Mouse (Mus musculus) stomach, embryonic 15.5 days (tissue): ENCODE results near the gene Vps41. TPM values are rescaled to one million over a fixed set of nuclear protein-coding genes. Genes with fewer than 3 reads are reported as not detected.

Experiments
- ATAC-seq: fragments of 200-750 bp; cut with Nextera tagmentation; 2 replicates; pipeline ENCODE4 v1.8.0; 2017; ENCODE audit warnings: low read depth, moderate number of reproducible peaks, moderate TSS enrichment; ENCODE audit not compliant: insufficient read depth, low FRiP score
- H3K27ac ChIP-seq: fragments of 300-500 bp; sonication (generic); 2 replicates; pipeline ENCODE4 v1.5.1; 2015; ENCODE audit warnings: mild to moderate bottlenecking, inconsistent platforms
- H3K27me3 ChIP-seq: fragments of 300-500 bp; sonication (generic); replicated peaks from 2 replicates; pipeline ENCODE4 v1.6.1; 2015; ENCODE audit warnings: inconsistent platforms
- H3K36me3 ChIP-seq: fragments of 300-500 bp; sonication (generic); 2 replicates; pipeline ENCODE4 v1.6.1; 2015; ENCODE audit warnings: inconsistent platforms
- H3K4me1 ChIP-seq: fragments of 300-500 bp; sonication (generic); 2 replicates; pipeline ENCODE4 v1.6.1; 2015; ENCODE audit warnings: inconsistent platforms
- H3K4me2 ChIP-seq: fragments of 300-500 bp; sonication (generic); 2 replicates; pipeline ENCODE4 v1.6.1; 2015; ENCODE audit warnings: mild to moderate bottlenecking, inconsistent platforms
- H3K4me3 ChIP-seq: fragments of 300-500 bp; sonication (generic); replicated peaks from 2 replicates; pipeline ENCODE4 v1.5.1; 2015; ENCODE audit warnings: inconsistent platforms
- H3K9ac ChIP-seq: fragments of 300-500 bp; sonication (generic); 2 replicates; pipeline ENCODE4 v1.6.1; 2015; ENCODE audit warnings: inconsistent platforms
- H3K9me3 ChIP-seq: fragments of 300-500 bp; sonication (generic); 2 replicates; pipeline ENCODE4 v1.6.1; 2016; ENCODE audit warnings: inconsistent platforms
- WGBS: fragments of 180-500 bp; shearing (Covaris S2); methylation state at CpG from one replicate; pipeline ENCODE4 v1.1.7; 2015; 5-methylcytosine and 5-hydroxymethylcytosine counted together
- polyA plus RNA-seq: library from polyadenylated mRNA; unstranded; fragments of >200 nt; fragmentation: Nextera tagmentation; extraction: Ambion mirVana; gene quantifications from 2 replicates; pipeline ENCODE4 v1.2.1, GENCODE M21; 2015

Vps41 gene
- polyA plus RNA-seq, 1 experiment from 2014 or later: 54.0 TPM

GRCm38 (mm10) chr13:18767893-18768292 is 50.8 kb downstream of the Vps41 start:
- no peaks in the 10 kb centered on the region for H3K9me3 ChIP-seq
- no peak overlapping the region for H3K4me3 ChIP-seq
- WGBS: 24% methylated on average over 2 of the region's 2 CpGs
- no peak overlapping the region for H3K27ac ChIP-seq
- ATAC-seq: no peak
- H3K9ac ChIP-seq: no peak overlapping the region
- H3K4me1 ChIP-seq: no peaks in the 10 kb centered on the region
- no peaks in the 10 kb centered on the region for H3K27me3 ChIP-seq
- H3K4me2 ChIP-seq: no peak overlapping the region
- H3K36me3 ChIP-seq: no peaks in the 10 kb centered on the region

GRCm38 (mm10) chr13:18768495-18768894 is 51.4 kb downstream of the Vps41 start:
- 61% methylated on average over 3 of the region's 3 CpGs for WGBS
- Histone ChIP-seq H3K4me3 (no peak overlapping the region), H3K27me3 (no peaks in the 10 kb centered on the region), H3K9me3 (no peaks in the 10 kb centered on the region), H3K4me2 (no peak overlapping the region), H3K4me1 (no peaks in the 10 kb centered on the region), H3K9ac (no peak overlapping the region), H3K36me3 (no peaks in the 10 kb centered on the region), H3K27ac (no peak overlapping the region)
- ATAC-seq: no peak

GRCm38 (mm10) chr13:18773437-18774198 is 56.5 kb downstream of the Vps41 start:
- no peaks in the 10 kb centered on the region for H3K4me1 ChIP-seq
- H3K27ac ChIP-seq: no peak overlapping the region
- no peaks in the 10 kb centered on the region for H3K27me3 ChIP-seq
- no peaks in the 10 kb centered on the region for H3K9me3 ChIP-seq
- no peaks in the 10 kb centered on the region for H3K36me3 ChIP-seq
- no peak overlapping the region for H3K4me2 ChIP-seq
- H3K9ac ChIP-seq: no peak overlapping the region
- 77% methylated on average over 8 of the region's 8 CpGs for WGBS
- no peak overlapping the region for H3K4me3 ChIP-seq
- no peak for ATAC-seq

GRCm38 (mm10) chr13:18781250-18781649 is 64.2 kb downstream of the Vps41 start:
- Histone ChIP-seq H3K4me3 (no peak overlapping the region), H3K4me1 (no peaks in the 10 kb centered on the region), H3K27me3 (no peaks in the 10 kb centered on the region), H3K4me2 (no peak overlapping the region), H3K27ac (no peak overlapping the region), H3K9ac (no peak overlapping the region), H3K36me3 (no peaks in the 10 kb centered on the region), H3K9me3 (no peaks in the 10 kb centered on the region)
- no peak for ATAC-seq
- whole genome bisulfite sequencing: 59% methylated on average over 2 of the region's 2 CpGs

GRCm38 (mm10) chr13:18785702-18786101 is 68.6 kb downstream of the Vps41 start:
- no peak for ATAC-seq
- no peaks in the 10 kb centered on the region for H3K36me3 ChIP-seq
- H3K9me3 ChIP-seq: no peaks in the 10 kb centered on the region
- 67% methylated on average over 1 of the region's 1 CpGs for WGBS
- no peak overlapping the region for H3K4me3 ChIP-seq
- H3K9ac ChIP-seq: no peak overlapping the region
- no peaks in the 10 kb centered on the region for H3K27me3 ChIP-seq
- no peaks in the 10 kb centered on the region for H3K4me1 ChIP-seq
- H3K4me2 ChIP-seq: no peak overlapping the region
- no peak overlapping the region for H3K27ac ChIP-seq

- no peak overlapping the region for H3K9ac ChIP-seq
- H3K4me1 ChIP-seq: no peaks in the 10 kb centered on the region
- H3K9me3 ChIP-seq: no peaks in the 10 kb centered on the region
- no peak overlapping the region for H3K4me3 ChIP-seq
- no peak overlapping the region for H3K4me2 ChIP-seq
- WGBS: 83% methylated on average over 4 of the region's 4 CpGs
- no peak for ATAC-seq
- H3K27ac ChIP-seq: no peak overlapping the region
- H3K36me3 ChIP-seq: no peaks in the 10 kb centered on the region
- H3K27me3 ChIP-seq: no peaks in the 10 kb centered on the region
Observed at GRCm38 (mm10) chr13:18788040-18788439, 71.0 kb downstream of the Vps41 start.

- Histone ChIP-seq H3K4me3 (no peak overlapping the region), H3K27ac (no peak overlapping the region), H3K36me3 (no peaks in the 10 kb centered on the region), H3K27me3 (no peaks in the 10 kb centered on the region), H3K9ac (no peak overlapping the region), H3K4me1 (no peaks in the 10 kb centered on the region), H3K9me3 (no peaks in the 10 kb centered on the region), H3K4me2 (no peak overlapping the region)
- WGBS: 50% methylated on average over 2 of the region's 2 CpGs
- ATAC-seq: no peak
Observed at GRCm38 (mm10) chr13:18788689-18789088, 71.6 kb downstream of the Vps41 start.

GRCm38 (mm10) chr13:18789662-18790061 is 72.6 kb downstream of the Vps41 start:
- no peaks in the 10 kb centered on the region for H3K27me3 ChIP-seq
- no peak overlapping the region for H3K4me3 ChIP-seq
- H3K27ac ChIP-seq: no peak overlapping the region
- ATAC-seq: no peak
- no peak overlapping the region for H3K4me2 ChIP-seq
- 91% methylated on average over 4 of the region's 4 CpGs for WGBS
- H3K4me1 ChIP-seq: no peaks in the 10 kb centered on the region
- no peaks in the 10 kb centered on the region for H3K36me3 ChIP-seq
- H3K9ac ChIP-seq: no peak overlapping the region
- H3K9me3 ChIP-seq: no peaks in the 10 kb centered on the region

GRCm38 (mm10) chr13:18790086-18790485 is 73.0 kb downstream of the Vps41 start:
- Histone ChIP-seq H3K4me1 (no peaks in the 10 kb centered on the region), H3K36me3 (no peaks in the 10 kb centered on the region), H3K9ac (no peak overlapping the region), H3K27ac (no peak overlapping the region), H3K9me3 (no peaks in the 10 kb centered on the region), H3K4me2 (no peak overlapping the region), H3K27me3 (no peaks in the 10 kb centered on the region), H3K4me3 (no peak overlapping the region)
- WGBS: 72% methylated on average over 6 of the region's 6 CpGs
- ATAC-seq: no peak

- ATAC-seq: no peak
- Histone ChIP-seq H3K27me3 (no peaks in the 10 kb centered on the region), H3K9ac (no peak overlapping the region), H3K4me3 (no peak overlapping the region), H3K27ac (no peak overlapping the region), H3K9me3 (no peaks in the 10 kb centered on the region), H3K4me2 (no peak overlapping the region), H3K4me1 (no peaks in the 10 kb centered on the region), H3K36me3 (no peaks in the 10 kb centered on the region)
- 28% methylated on average over 4 of the region's 4 CpGs for WGBS
Observed at GRCm38 (mm10) chr13:18791314-18791713, 74.2 kb downstream of the Vps41 start.

GRCm38 (mm10) chr13:18791724-18792123 is 74.6 kb downstream of the Vps41 start:
- H3K9ac ChIP-seq: no peak overlapping the region
- no peak overlapping the region for H3K4me3 ChIP-seq
- no peaks in the 10 kb centered on the region for H3K27me3 ChIP-seq
- 72% methylated on average over 2 of the region's 2 CpGs for WGBS
- H3K4me1 ChIP-seq: no peaks in the 10 kb centered on the region
- H3K4me2 ChIP-seq: no peak overlapping the region
- no peaks in the 10 kb centered on the region for H3K36me3 ChIP-seq
- ATAC-seq: no peak
- H3K9me3 ChIP-seq: no peaks in the 10 kb centered on the region
- H3K27ac ChIP-seq: no peak overlapping the region

- no peaks in the 10 kb centered on the region for H3K36me3 ChIP-seq
- no peaks in the 10 kb centered on the region for H3K27me3 ChIP-seq
- H3K4me3 ChIP-seq: no peak overlapping the region
- no peak overlapping the region for H3K4me2 ChIP-seq
- no peak for ATAC-seq
- WGBS: 64% methylated on average over 3 of the region's 3 CpGs
- no peaks in the 10 kb centered on the region for H3K9me3 ChIP-seq
- no peak overlapping the region for H3K27ac ChIP-seq
- no peak overlapping the region for H3K9ac ChIP-seq
- no peaks in the 10 kb centered on the region for H3K4me1 ChIP-seq
Observed at GRCm38 (mm10) chr13:18794454-18794853, 77.4 kb downstream of the Vps41 start.

- WGBS: 83% methylated on average over 5 of the region's 5 CpGs
- H3K4me2 ChIP-seq: no peak overlapping the region
- no peaks in the 10 kb centered on the region for H3K27me3 ChIP-seq
- no peak overlapping the region for H3K27ac ChIP-seq
- H3K9ac ChIP-seq: no peak overlapping the region
- H3K9me3 ChIP-seq: no peaks in the 10 kb centered on the region
- no peaks in the 10 kb centered on the region for H3K36me3 ChIP-seq
- H3K4me1 ChIP-seq: no peaks in the 10 kb centered on the region
- no peak overlapping the region for H3K4me3 ChIP-seq
- ATAC-seq: no peak
Observed at GRCm38 (mm10) chr13:18797555-18797954, 80.5 kb downstream of the Vps41 start.
